Mouse (Mus musculus) CD4-positive, CD25-positive, alpha-beta regulatory T cell, adult 4 months (primary cell): ENCODE measurements around the gene Nup133. TPM values are rescaled to one million over a fixed set of nuclear protein-coding genes. Genes with fewer than 3 reads are reported as not detected.

Experiments used
- ATAC-seq: one replicate; pipeline ENCODE4 v1.8.0; 2017
- polyA plus RNA-seq, 2 experiments: library from polyadenylated mRNA; unstranded; fragments of 100-300 nt; shearing (Covaris generic); gene quantifications; one replicate each; pipeline ENCODE4 v1.2.1; 2017

Gene Nup133
- polyA plus RNA-seq, 2 experiments from 2014 or later: 9.0 to 10.2 TPM

- ATAC-seq: no peak
Observed at GRCm38 (mm10) chr8:123887163-123887562, 61.9 kb downstream of the Nup133 start.

- ATAC-seq: no peak
Observed at GRCm38 (mm10) chr8:123884721-123885565, 64.1 kb downstream of the Nup133 start.

GRCm38 (mm10) chr8:123883094-123883493 lies 66.0 kb downstream of the Nup133 start:
- no peak for ATAC-seq

GRCm38 (mm10) chr8:123882412-123882811 lies 66.7 kb downstream of the Nup133 start:
- no peak for ATAC-seq

GRCm38 (mm10) chr8:123880821-123881350 lies 68.2 kb downstream of the Nup133 start:
- no peak for ATAC-seq

- ATAC-seq: no peak
Observed at GRCm38 (mm10) chr8:123880271-123880670, 68.8 kb downstream of the Nup133 start.

GRCm38 (mm10) chr8:123877865-123878264 lies 71.2 kb downstream of the Nup133 start:
- no peak for ATAC-seq

- no peak for ATAC-seq
Observed at GRCm38 (mm10) chr8:123874324-123874723, 74.7 kb downstream of the Nup133 start.

- no peak for ATAC-seq
Observed at GRCm38 (mm10) chr8:123873364-123873763, 75.7 kb downstream of the Nup133 start.

GRCm38 (mm10) chr8:123872048-123872447 lies 77.0 kb downstream of the Nup133 start:
- no peak for ATAC-seq

GRCm38 (mm10) chr8:123866971-123867370 lies 82.1 kb downstream of the Nup133 start:
- ATAC-seq: no peak

GRCm38 (mm10) chr8:123865786-123866185 lies 83.3 kb downstream of the Nup133 start:
- no peak for ATAC-seq

- ATAC-seq: no peak
Observed at GRCm38 (mm10) chr8:123860386-123860785, 88.7 kb downstream of the Nup133 start.

GRCm38 (mm10) chr8:123859648-123860259 lies 89.3 kb downstream of the Nup133 start, which contains the start of gene Ccsap:
TSS of gene Ccsap (minus strand) at chr8:123860209.
- peak; percentile 60 for ATAC-seq

- peak; percentile 92 for ATAC-seq
Observed at GRCm38 (mm10) chr8:123858941-123859647, 90.0 kb downstream of the Nup133 start.

GRCm38 (mm10) chr8:123858574-123858940 lies 90.5 kb downstream of the Nup133 start:
- peak; percentile 3 for ATAC-seq

- ATAC-seq: no peak
Observed at GRCm38 (mm10) chr8:123857361-123857760, 91.7 kb downstream of the Nup133 start.

GRCm38 (mm10) chr8:123854733-123855475 lies 94.2 kb downstream of the Nup133 start:
- ATAC-seq: no peak

- no peak for ATAC-seq
Observed at GRCm38 (mm10) chr8:123854252-123854651, 94.8 kb downstream of the Nup133 start.

- no peak for ATAC-seq
Observed at GRCm38 (mm10) chr8:123851590-123851989, 97.5 kb downstream of the Nup133 start.

GRCm38 (mm10) chr8:123849352-123849751 lies 99.7 kb downstream of the Nup133 start:
- no peak for ATAC-seq

GRCm38 (mm10) chr8:123847546-123847945 lies 101.5 kb downstream of the Nup133 start:
- no peak for ATAC-seq
